Mouse (Mus musculus) cortical plate, adult 2 months (tissue): ENCODE measurements around the gene Hivep2. TPM values are rescaled to one million over a fixed set of nuclear protein-coding genes. Genes with fewer than 3 reads are reported as not detected.
A peak's percentile ranks its signal among the peaks of the same experiment; 100 is the strongest.

Source experiments
- H3K27ac ChIP-seq: fragments of 200-500 bp; 2 replicates; pipeline ENCODE4 v1.5.1; 2012; ENCODE audit warnings: low read length, control low read depth, inconsistent platforms; ENCODE audit not compliant: insufficient read depth
- H3K4me1 ChIP-seq: fragments of 200-500 bp; 2 replicates; pipeline ENCODE4 v1.6.1; 2011; ENCODE audit warnings: low read length; ENCODE audit not compliant: control insufficient read depth, insufficient read depth
- H3K4me3 ChIP-seq: fragments of 200-500 bp; 2 replicates; pipeline ENCODE4 v1.5.1; 2011; ENCODE audit warnings: mild to moderate bottlenecking, low read length, control low read depth; ENCODE audit not compliant: insufficient read depth
- CTCF ChIP-seq: fragments of 200-500 bp; IDR thresholded peaks from 2 replicates; pipeline ENCODE4 v1.5.1; 2011; ENCODE audit warnings: mild to moderate bottlenecking, control low read depth, low read length; ENCODE audit not compliant: insufficient read depth; ENCODE audit errors: extremely low read depth
- POLR2A ChIP-seq: fragments of 200-500 bp; IDR thresholded peaks from 2 replicates; pipeline ENCODE4 v1.6.1; 2011; ENCODE audit warnings: mild to moderate bottlenecking, low read length, control low read depth; ENCODE audit not compliant: insufficient read depth; ENCODE audit errors: extremely low read depth
- polyA plus RNA-seq: library from polyadenylated mRNA; depleted of rRNA; stranded (reverse); fragments of >200 nt; gene quantifications from 2 replicates; pipeline ENCODE4 v1.2.3, GENCODE M21; 2012

Gene Hivep2
- polyA plus RNA-seq, 1 experiment = 101 TPM

GRCm38 (mm10) chr10:14017338-14017737, 51.5 kb downstream of the Hivep2 start:
- Histone ChIP-seq H3K4me3 (no peak overlapping the region; the same call in 1 of the 2 replicates), H3K27ac (no peak overlapping the region), H3K4me1 (peaks cover 12% of the 10 kb centered on the region)
- TF ChIP-seq CTCF = no peak
- TF ChIP-seq POLR2A = no peak

- Histone ChIP-seq H3K4me3 (peak overlapping the region; percentile 17), H3K27ac (no peak overlapping the region), H3K4me1 (peaks cover 12% of the 10 kb centered on the region)
- no peak for TF ChIP-seq CTCF
- 0 out of 2 replicates have a peak, but pooled peaks have one; percentile 20 for TF ChIP-seq POLR2A
Observed at GRCm38 (mm10) chr10:14017822-14018364, 52.0 kb downstream of the Hivep2 start.

DNA sequence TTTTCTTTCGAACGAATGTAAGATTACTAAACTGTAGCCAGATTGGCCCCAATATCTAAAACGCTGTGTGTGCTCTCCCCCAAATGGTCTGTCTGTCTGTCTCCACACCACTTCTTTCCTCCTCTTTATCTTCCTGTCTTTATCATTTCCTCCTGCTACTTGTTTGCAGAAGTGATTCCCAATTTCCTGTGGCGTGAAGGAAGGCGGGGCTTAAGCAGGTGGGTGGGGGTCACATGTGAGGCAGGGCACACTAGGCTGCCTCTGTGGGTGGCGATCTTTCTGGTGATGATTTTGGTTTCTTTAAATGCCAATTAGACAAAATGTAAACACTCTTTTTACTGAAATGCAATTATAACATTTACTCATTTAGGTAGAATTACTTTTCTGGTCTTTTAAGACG, 52.8 kb downstream of the Hivep2 start:
- Histone ChIP-seq H3K27ac (no peak overlapping the region), H3K4me1 (peaks cover 12% of the 10 kb centered on the region), H3K4me3 (peak overlapping the region; percentile 17; the same call in 1 of the 2 replicates)
- TF ChIP-seq POLR2A (no peak), CTCF (no peak)

GRCm38 (mm10) chr10:14019198-14019597, 53.3 kb downstream of the Hivep2 start:
- 0 out of 2 replicates have a peak overlapping the region, but pooled peaks have one; percentile 59 for H3K27ac ChIP-seq
- peaks cover 12% of the 10 kb centered on the region for H3K4me1 ChIP-seq
- TF ChIP-seq POLR2A (no peak), CTCF (no peak)
- no peak overlapping the region for H3K4me3 ChIP-seq

DNA sequence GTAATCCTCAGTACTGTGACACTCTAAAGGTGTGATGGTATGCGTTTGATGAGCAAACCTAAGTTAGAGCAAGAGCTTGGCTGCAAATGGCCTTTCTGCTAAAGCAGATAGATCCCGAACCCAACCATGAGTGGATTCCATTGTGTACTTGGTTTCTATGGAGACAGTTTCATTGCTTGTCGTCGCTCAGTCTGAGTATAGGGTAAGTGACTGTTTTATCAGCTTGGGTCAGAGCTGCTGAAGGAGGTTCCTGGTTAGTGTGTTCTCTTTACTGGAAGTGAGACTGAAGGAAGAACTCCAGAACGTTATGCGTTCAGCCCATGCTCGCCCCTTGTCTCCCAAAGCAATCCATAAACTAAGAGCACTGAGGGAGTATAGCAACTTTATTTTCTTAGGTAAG, 54.4 kb downstream of the Hivep2 start:
- Histone ChIP-seq H3K27ac (peak overlapping the region; percentile 59; the same call in 1 of the 2 replicates), H3K4me1 (peaks cover 15% of the 10 kb centered on the region), H3K4me3 (no peak overlapping the region)
- TF ChIP-seq CTCF (no peak), POLR2A (no peak)

DNA sequence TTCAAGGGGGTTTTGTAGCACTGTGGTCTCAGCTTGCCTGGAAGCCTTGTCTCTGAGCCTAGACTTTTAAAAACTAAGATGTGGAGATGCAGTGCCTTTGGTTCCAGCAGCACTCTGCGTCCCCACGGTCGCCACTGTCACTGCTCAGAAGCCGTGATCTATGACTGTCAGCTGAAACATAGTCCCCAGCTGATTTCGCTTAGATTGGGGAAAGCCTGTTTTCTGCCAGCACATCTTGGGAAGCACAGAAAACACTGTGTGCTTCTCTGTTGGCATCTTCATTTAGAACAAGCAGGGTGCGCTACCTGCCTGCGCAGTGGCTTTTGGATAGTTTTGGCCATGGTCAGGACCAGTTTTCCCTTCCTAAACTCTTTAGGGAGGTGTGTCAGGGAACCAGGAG, 59.1 kb downstream of the Hivep2 start:
- no peak for TF ChIP-seq POLR2A
- no peak for TF ChIP-seq CTCF
- H3K4me3 ChIP-seq = no peak overlapping the region
- no peak overlapping the region for H3K27ac ChIP-seq
- peaks cover 8% of the 10 kb centered on the region for H3K4me1 ChIP-seq

DNA sequence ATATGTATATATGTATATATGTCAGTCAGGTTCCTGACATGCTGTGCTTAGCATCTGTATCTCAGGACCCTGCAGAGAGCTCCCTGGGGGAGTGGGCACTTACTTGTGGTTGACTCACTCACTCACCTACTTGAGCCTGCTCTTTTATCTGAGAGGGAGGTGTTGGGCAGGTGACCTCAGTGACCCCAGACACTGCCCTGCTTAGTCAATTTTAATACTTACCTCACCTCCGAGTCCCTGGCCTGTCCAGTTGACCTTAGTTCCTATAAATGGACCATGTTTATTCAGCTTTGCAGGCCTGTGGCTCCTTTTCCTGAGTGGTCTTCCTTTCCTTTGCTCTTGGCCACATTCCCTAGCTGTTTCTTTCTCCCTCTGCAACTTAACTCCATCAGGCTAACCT, 61.9 kb downstream of the Hivep2 start:
- Histone ChIP-seq H3K4me3 (no peak overlapping the region), H3K27ac (no peak overlapping the region)

GRCm38 (mm10) chr10:14028956-14029355, 63.1 kb downstream of the Hivep2 start:
- no peak overlapping the region for H3K4me3 ChIP-seq
- TF ChIP-seq POLR2A (no peak), CTCF (no peak)
- peaks cover 4% of the 10 kb centered on the region for H3K4me1 ChIP-seq
- H3K27ac ChIP-seq = no peak overlapping the region

More for the DNA sequence above, 61.9 kb downstream of the Hivep2 start:
- peaks cover 4% of the 10 kb centered on the region for H3K4me1 ChIP-seq
- no peak for TF ChIP-seq POLR2A

DNA sequence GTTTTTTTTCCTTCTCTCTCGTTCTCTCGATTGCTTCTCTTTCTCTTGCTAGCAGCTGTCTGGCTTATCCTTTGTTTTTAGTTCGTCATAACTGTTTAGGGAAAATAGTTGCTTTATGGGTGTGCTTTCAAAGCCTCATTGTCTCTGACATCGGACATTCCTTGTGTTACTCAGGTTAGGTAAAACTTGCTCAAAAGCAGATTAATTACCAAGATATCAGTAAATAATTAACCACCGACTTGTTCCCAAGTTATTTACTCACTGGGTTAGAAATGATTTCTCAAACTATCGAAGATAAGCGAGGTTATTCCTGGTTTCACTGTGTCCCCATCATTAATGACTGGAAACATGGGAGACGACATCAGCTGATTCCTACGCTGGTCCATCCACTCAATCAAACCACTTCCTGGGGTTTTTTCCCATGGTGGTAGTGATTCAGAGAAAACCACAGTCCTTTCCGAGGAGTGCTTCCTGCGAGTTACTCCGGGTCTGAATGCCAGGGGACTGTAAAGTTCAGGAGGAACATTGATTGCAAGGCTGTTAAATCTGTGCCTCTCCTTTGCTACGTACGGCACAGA, 64.7 kb downstream of the Hivep2 start:
- TF ChIP-seq CTCF (no peak), POLR2A (no peak)
- Histone ChIP-seq H3K4me3 (no peak overlapping the region), H3K27ac (no peak overlapping the region), H3K4me1 (peaks cover 5% of the 10 kb centered on the region)

DNA sequence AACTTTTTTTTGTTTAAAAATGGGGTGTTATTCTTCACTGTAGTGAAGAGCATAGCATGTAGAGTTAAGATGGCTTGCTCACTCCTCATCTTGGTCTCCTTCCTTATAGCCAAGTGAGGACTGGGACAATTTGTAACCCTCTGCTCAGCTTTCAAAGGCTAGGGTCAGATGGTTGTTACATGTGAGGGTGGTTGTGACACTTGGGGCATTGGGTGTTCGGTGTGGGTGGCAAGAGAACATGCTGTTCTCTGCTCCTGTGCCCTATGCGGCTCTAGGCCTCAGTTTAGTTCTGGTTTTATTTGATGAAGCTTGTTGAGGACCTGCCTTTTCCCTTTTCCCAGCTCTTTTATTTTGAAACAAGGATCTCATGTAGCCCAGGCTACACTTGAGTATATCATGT, 66.7 kb downstream of the Hivep2 start:
- Histone ChIP-seq H3K4me1 (peaks cover 8% of the 10 kb centered on the region), H3K4me3 (no peak overlapping the region), H3K27ac (no peak overlapping the region)
- TF ChIP-seq CTCF (no peak), POLR2A (no peak)
